Mouse (Mus musculus): ENCODE measurements around the gene Ddost. TPM values are rescaled to one million over a fixed set of nuclear protein-coding genes. Genes with fewer than 3 reads are reported as not detected.

Ddost gene
- polyA plus RNA-seq, 1 experiment from 2014 or later = 379 TPM

DNA sequence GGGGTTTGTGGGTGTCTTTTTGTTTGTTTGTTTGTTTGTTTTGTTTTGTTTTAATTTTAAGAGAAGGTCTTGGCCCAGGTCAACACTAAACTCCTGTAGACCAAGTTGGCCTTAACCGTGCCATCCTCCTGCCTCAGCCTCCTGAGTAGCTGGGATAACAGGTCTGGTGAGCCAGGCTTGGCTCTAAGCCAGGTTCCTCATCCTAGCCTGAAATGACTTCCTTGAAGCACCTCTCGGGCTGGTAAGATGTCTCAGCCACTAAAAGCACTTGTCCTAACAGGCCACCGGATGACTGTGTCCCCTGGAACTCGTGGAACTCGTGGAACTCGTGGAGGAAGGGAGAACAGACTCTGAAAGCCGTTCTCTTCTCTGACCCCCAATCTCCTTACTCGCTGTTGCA lies 51.6 kb downstream of the Ddost start:
- Histone ChIP-seq H3K4me1 (ENCODE audit: insufficient read depth) (no peaks in the 10 kb centered on the region), H3K9me3 (ENCODE audit: low read depth, low read length) (no peaks in the 10 kb centered on the region), H3K4me3 (ENCODE audit: low read depth, low read length) (no peak overlapping the region), H3K4me2 (no peak overlapping the region), H3K27ac (ENCODE audit: low read depth) (no peak overlapping the region), H3K9ac (no peak overlapping the region), H3K36me3 (ENCODE audit: insufficient read depth) (no peaks in the 10 kb centered on the region), H3K27me3 (ENCODE audit: insufficient read depth, low read length) (no peaks in the 10 kb centered on the region)
- ATAC-seq (ENCODE audit: insufficient read depth) = no peak
- no peak for TF ChIP-seq CTCF (IDR thresholded peaks at IDR 0.05; ENCODE audit: low read depth)
- no peak for DNase-seq
- 70% methylated on average over 8 of the region's 8 CpGs for WGBS

GRCm38 (mm10) chr4:138356551-138356950 lies 52.0 kb downstream of the Ddost start:
- Histone ChIP-seq H3K9ac (no peak overlapping the region), H3K27ac (ENCODE audit: low read depth) (no peak overlapping the region), H3K4me1 (ENCODE audit: insufficient read depth) (no peaks in the 10 kb centered on the region), H3K9me3 (ENCODE audit: low read depth, low read length) (no peaks in the 10 kb centered on the region), H3K36me3 (ENCODE audit: insufficient read depth) (no peaks in the 10 kb centered on the region), H3K4me3 (ENCODE audit: low read depth, low read length) (no peak overlapping the region), H3K4me2 (no peak overlapping the region), H3K27me3 (ENCODE audit: insufficient read depth, low read length) (no peaks in the 10 kb centered on the region)
- TF ChIP-seq CTCF (IDR thresholded peaks at IDR 0.05; ENCODE audit: low read depth) = no peak
- ATAC-seq (ENCODE audit: insufficient read depth) (no peak), DNase-seq (no peak)
- WGBS = 84% methylated on average over 12 of the region's 12 CpGs

DNA sequence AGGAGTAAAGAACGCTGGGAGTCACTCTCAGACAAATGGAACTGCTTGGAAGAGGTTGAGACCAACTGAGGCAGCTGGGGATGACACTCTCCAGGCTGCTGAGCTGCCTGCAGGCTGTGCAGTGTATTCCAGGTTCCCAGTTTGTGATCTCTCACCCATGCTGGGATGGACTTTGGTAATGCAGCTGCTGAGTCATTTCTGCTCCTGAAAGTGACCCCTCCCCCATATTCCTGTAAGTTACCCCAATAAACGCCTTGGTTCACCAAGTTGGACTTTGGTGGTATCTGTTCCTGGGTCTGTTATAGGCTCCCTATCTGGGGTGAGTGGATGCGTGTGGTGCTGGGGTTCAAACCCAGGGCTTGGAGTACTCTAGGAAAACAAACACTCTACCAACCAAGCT lies 53.6 kb downstream of the Ddost start:
- no peak overlapping the region for H3K9ac ChIP-seq
- DNase-seq (no peak), ATAC-seq (ENCODE audit: insufficient read depth) (no peak)
- no peaks in the 10 kb centered on the region for H3K9me3 ChIP-seq (ENCODE audit: low read depth, low read length)
- WGBS = 72% methylated on average over 3 of the region's 3 CpGs
- TF ChIP-seq CTCF (IDR thresholded peaks at IDR 0.05; ENCODE audit: low read depth) = no peak
- no peak overlapping the region for H3K27ac ChIP-seq (ENCODE audit: low read depth)
- no peak overlapping the region for H3K4me2 ChIP-seq
- H3K36me3 ChIP-seq (ENCODE audit: insufficient read depth) = no peaks in the 10 kb centered on the region
- no peaks in the 10 kb centered on the region for H3K27me3 ChIP-seq (ENCODE audit: insufficient read depth, low read length)
- H3K4me1 ChIP-seq (ENCODE audit: insufficient read depth) = no peaks in the 10 kb centered on the region
- no peak overlapping the region for H3K4me3 ChIP-seq (ENCODE audit: low read depth, low read length)

GRCm38 (mm10) chr4:138361370-138361821 lies 56.9 kb downstream of the Ddost start:
- H3K9me3 ChIP-seq (ENCODE audit: low read depth, low read length) = no peaks in the 10 kb centered on the region
- H3K4me2 ChIP-seq = no peak overlapping the region
- no peak for TF ChIP-seq CTCF (IDR thresholded peaks at IDR 0.05; ENCODE audit: low read depth)
- ATAC-seq (ENCODE audit: insufficient read depth) (no peak), DNase-seq (no peak)
- no peaks in the 10 kb centered on the region for H3K27me3 ChIP-seq (ENCODE audit: insufficient read depth, low read length)
- H3K4me1 ChIP-seq (ENCODE audit: insufficient read depth) = no peaks in the 10 kb centered on the region
- WGBS = 9% methylated on average over 11 of the region's 11 CpGs
- H3K36me3 ChIP-seq (ENCODE audit: insufficient read depth) = no peaks in the 10 kb centered on the region
- no peak overlapping the region for H3K4me3 ChIP-seq (ENCODE audit: low read depth, low read length)
- H3K27ac ChIP-seq (ENCODE audit: low read depth) = no peak overlapping the region
- no peak overlapping the region for H3K9ac ChIP-seq

Small RNA genes within 50 kb of the gene (microRNA-seq; reads per million reads assigned to microRNA genes)
- gene Gm27646 (ENCODE audit: borderline number of aligned reads) (not detected), gene Mir7019 (ENCODE audit: borderline number of aligned reads) (not detected)

Other genes with a start within 250 kb of the Ddost start
- 172 and 179 TPM in 2 replicates for gene Hp1bp3, start 88.4 kb upstream of the Ddost start, polyA plus RNA-seq (2014; fragmentation: Nextera tagmentation; extraction: Ambion mirVana)
- gene Sh2d5, start 54.3 kb upstream of the Ddost start, polyA plus RNA-seq (2014; fragmentation: Nextera tagmentation; extraction: Ambion mirVana) = 0.36 and 0.41 TPM in 2 replicates
- gene Kif17, start 54.3 kb upstream of the Ddost start, polyA plus RNA-seq (2014; fragmentation: Nextera tagmentation; extraction: Ambion mirVana) = 2.2 and 2.5 TPM in 2 replicates
- 22.2 and 25.1 TPM in 2 replicates for gene Pink1, start 21.6 kb downstream of the Ddost start, polyA plus RNA-seq (2014; fragmentation: Nextera tagmentation; extraction: Ambion mirVana)
- 24.1 and 24.4 TPM in 2 replicates for gene Cda, start 63.3 kb downstream of the Ddost start, polyA plus RNA-seq (2014; fragmentation: Nextera tagmentation; extraction: Ambion mirVana)
- not detected in 2 replicates for gene Fam43b, start 91.8 kb downstream of the Ddost start, polyA plus RNA-seq (2014; fragmentation: Nextera tagmentation; extraction: Ambion mirVana)
- gene Mul1, start 129.9 kb downstream of the Ddost start, polyA plus RNA-seq (2014; fragmentation: Nextera tagmentation; extraction: Ambion mirVana) = 16.1 and 18.0 TPM in 2 replicates
- gene Camk2n1, start 149.6 kb downstream of the Ddost start, polyA plus RNA-seq (2014; fragmentation: Nextera tagmentation; extraction: Ambion mirVana) = 2.6 and 3.2 TPM in 2 replicates